ENCODE assay signal across 16 mouse cellular contexts in genomic region chr19:28947311-28947710, GRCm38 (mm10). TPM values are rescaled to one million over a fixed set of nuclear protein-coding genes. Genes with fewer than 3 reads are reported as not detected.
"Had no signal": no experiment of that assay in that cellular context is flagged by ENCODE, and none has a peak within 500 bp of the region (broad histone marks: within the 10 kb centered on the region; RNA-seq: fewer than 3 reads in every experiment).

No protein-coding gene starts in this region.

- H3K9ac ChIP-seq: limb, embryonic 12.5 days; limb, embryonic 15.5 days; liver, embryonic 14.5 days; liver, postnatal 0 days; lung, embryonic 15.5 days had no signal

- H3K4me1 ChIP-seq: limb, embryonic 12.5 days; limb, embryonic 15.5 days; lung, embryonic 15.5 days had no signal

- DNase-seq: kidney, postnatal 25 days; left cerebral cortex, postnatal 4 days; liver, postnatal 0 days; lung, postnatal 10 days; lung, postnatal 36 days; midbrain, embryonic 14.5 days; thymus, adult 18-20 months; thymus, postnatal 36 days had no signal

- H3K27me3 ChIP-seq: limb, embryonic 12.5 days; limb, embryonic 15.5 days; lung, embryonic 15.5 days had no signal

- H3K27ac ChIP-seq: kidney, postnatal 0 days; limb, embryonic 12.5 days; limb, embryonic 15.5 days; liver, embryonic 14.5 days; lung, embryonic 15.5 days had no signal

- H3K36me3 ChIP-seq: limb, embryonic 12.5 days; limb, embryonic 15.5 days; lung, embryonic 15.5 days had no signal

- ATAC-seq: liver, postnatal 0 days had no signal

- H3K4me3 ChIP-seq: limb, embryonic 12.5 days; limb, embryonic 15.5 days; lung, embryonic 15.5 days had no signal

- H3K9me3 ChIP-seq: limb, embryonic 15.5 days; lung, embryonic 15.5 days had no signal

- H3K4me2 ChIP-seq: limb, embryonic 12.5 days; limb, embryonic 15.5 days; liver, embryonic 11.5 days; lung, embryonic 15.5 days; midbrain, embryonic 11.5 days had no signal

RNA-seq across cellular contexts. Expression of gene 4430402I18Rik, which starts 20.3 kb away (rescaled TPM):
- total RNA-seq: megakaryocyte-erythroid progenitor cell, adult 5-6 weeks had no signal
